9 mouse cellular contexts compared by ENCODE assay signal in the genomic region with DNA sequence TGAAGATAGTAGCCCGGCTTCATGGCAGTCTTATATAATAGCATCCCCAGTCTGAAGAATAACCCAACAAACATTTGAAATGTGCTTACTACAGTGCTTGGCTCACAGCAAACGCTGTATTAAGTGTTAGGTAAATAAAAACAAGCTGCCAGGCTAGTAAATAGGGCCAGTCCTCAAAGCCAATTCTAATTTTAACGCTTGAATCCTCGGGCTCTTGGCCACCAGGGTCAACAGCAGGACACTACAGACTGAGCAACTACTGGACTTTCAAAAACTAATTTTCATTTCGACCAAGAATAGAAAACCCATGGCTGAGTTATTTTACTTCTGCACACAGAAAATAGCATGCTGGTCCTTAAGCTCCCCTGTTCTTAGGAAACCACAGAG. TPM values are rescaled to one million over a fixed set of nuclear protein-coding genes. Genes with fewer than 3 reads are reported as not detected.
DNase-seq lines count a peak whose midpoint lies in the region; ATAC-seq and TF ChIP-seq lines count a peak whose summit lies in the region.
"Had no signal": no experiment of that assay in that cellular context is flagged by ENCODE, and none has a peak within 500 bp of the region (broad histone marks: within the 10 kb centered on the region; RNA-seq: fewer than 3 reads in every experiment).

No protein-coding gene starts in this region.

- 0 out of 2 replicates have a peak overlapping the region, but pooled peaks have one; percentile 9 for H3K4me3 ChIP-seq in lung, embryonic 14.5 days (ENCODE audit: low read depth, low read length)
- no peak overlapping the region for H3K4me3 ChIP-seq in forebrain, embryonic 12.5 days (replicated peaks)
- no peak overlapping the region for H3K4me3 ChIP-seq in limb, embryonic 14.5 days (replicated peaks; ENCODE audit: low read length)
- H3K4me3 ChIP-seq in stomach, embryonic 14.5 days (ENCODE audit: low read depth, low read length), result no peak overlapping the region
- H3K4me3 ChIP-seq: megakaryocyte, embryonic 14.5 days had no signal

- H3K36me3 ChIP-seq in lung, embryonic 14.5 days (ENCODE audit: insufficient read depth), result no peaks in the 10 kb centered on the region
- no peaks in the 10 kb centered on the region for H3K36me3 ChIP-seq in forebrain, embryonic 12.5 days (replicated peaks)
- no peaks in the 10 kb centered on the region for H3K36me3 ChIP-seq in limb, embryonic 14.5 days (ENCODE audit: control insufficient read depth, insufficient read depth, low read length)
- H3K36me3 ChIP-seq in stomach, embryonic 14.5 days (ENCODE audit: control insufficient read depth, insufficient read depth, low read length), result no peaks in the 10 kb centered on the region

- peak overlapping the region; percentile 40 for H3K9ac ChIP-seq in lung, embryonic 14.5 days
- H3K9ac ChIP-seq in forebrain, embryonic 12.5 days, result 0 out of 2 replicates have a peak overlapping the region, but pooled peaks have one; percentile 44
- 0 out of 2 replicates have a peak overlapping the region, but pooled peaks have one; percentile 25 for H3K9ac ChIP-seq in limb, embryonic 14.5 days (ENCODE audit: low read depth, low read length, severe bottlenecking)
- H3K9ac ChIP-seq in stomach, embryonic 14.5 days (replicated peaks; ENCODE audit: low read depth, low read length), result no peak overlapping the region

- peak; percentile 74 for DNase-seq in lung, embryonic 14.5 days
- DNase-seq in lung, postnatal 25 days (ENCODE audit: low spot score), result no peak
- no peak for DNase-seq in limb, embryonic 14.5 days (ENCODE audit: low spot score)
- no peak for DNase-seq in left cerebral cortex, adult 8-10 months (ENCODE audit: low spot score in 2 of 2)
- DNase-seq in urinary bladder, postnatal 10 days (ENCODE audit: low spot score), result no peak
- DNase-seq in ovary, adult 18-20 months (ENCODE audit: low spot score), result no peak

- H3K27ac ChIP-seq in lung, embryonic 14.5 days (ENCODE audit: low read depth), result peak overlapping the region; percentile 83
- H3K27ac ChIP-seq in forebrain, embryonic 12.5 days, result peak overlapping the region; percentile 61
- peak overlapping the region; percentile 67 for H3K27ac ChIP-seq in limb, embryonic 14.5 days (replicated peaks; ENCODE audit: low read depth, low read length)
- no peak overlapping the region for H3K27ac ChIP-seq in stomach, embryonic 14.5 days (ENCODE audit: low read length)

- no peaks in the 10 kb centered on the region for H3K9me3 ChIP-seq in lung, embryonic 14.5 days (ENCODE audit: low read depth, low read length)
- H3K9me3 ChIP-seq in forebrain, embryonic 12.5 days, result no peaks in the 10 kb centered on the region
- H3K9me3 ChIP-seq in limb, embryonic 14.5 days (ENCODE audit: control insufficient read depth, low read length), result no peaks in the 10 kb centered on the region
- H3K9me3 ChIP-seq in stomach, embryonic 14.5 days (ENCODE audit: control insufficient read depth, low read depth, low read length), result no peaks in the 10 kb centered on the region
- H3K9me3 ChIP-seq: megakaryocyte, embryonic 14.5 days had no signal

- peaks cover 38% of the 10 kb centered on the region for H3K4me1 ChIP-seq in lung, embryonic 14.5 days (ENCODE audit: insufficient read depth)
- peaks cover 52% of the 10 kb centered on the region for H3K4me1 ChIP-seq in forebrain, embryonic 12.5 days
- peaks cover 50% of the 10 kb centered on the region for H3K4me1 ChIP-seq in limb, embryonic 14.5 days (ENCODE audit: control insufficient read depth, insufficient read depth, low read length)
- H3K4me1 ChIP-seq in stomach, embryonic 14.5 days (ENCODE audit: control insufficient read depth, insufficient read depth, low read length), result peaks cover 27% of the 10 kb centered on the region

- no peak for ATAC-seq in lung, embryonic 14.5 days (ENCODE audit: insufficient read depth)
- ATAC-seq in forebrain, embryonic 12.5 days (ENCODE audit: low FRiP score), result no peak
- ATAC-seq in limb, embryonic 14.5 days (ENCODE audit: low FRiP score, low read depth), result no peak
- ATAC-seq in stomach, embryonic 14.5 days (ENCODE audit: insufficient number of reproducible peaks, insufficient read depth, low FRiP score, low read depth), result no peak

- peak overlapping the region; percentile 61 for H3K4me2 ChIP-seq in lung, embryonic 14.5 days
- peak overlapping the region; percentile 55 for H3K4me2 ChIP-seq in forebrain, embryonic 12.5 days
- peak overlapping the region; percentile 37 for H3K4me2 ChIP-seq in limb, embryonic 14.5 days (replicated peaks; ENCODE audit: low read depth, low read length, severe bottlenecking)
- H3K4me2 ChIP-seq in stomach, embryonic 14.5 days (replicated peaks; ENCODE audit: low read depth, low read length), result peak overlapping the region; percentile 37; the same call in 1 of the 2 replicates

- no peaks in the 10 kb centered on the region for H3K27me3 ChIP-seq in lung, embryonic 14.5 days (ENCODE audit: insufficient read depth, low read length)
- H3K27me3 ChIP-seq in forebrain, embryonic 12.5 days, result peaks cover 5% of the 10 kb centered on the region; the same call in 1 of the 2 replicates
- no peaks in the 10 kb centered on the region for H3K27me3 ChIP-seq in limb, embryonic 14.5 days (ENCODE audit: control insufficient read depth, insufficient read depth, low read length)
- H3K27me3 ChIP-seq in stomach, embryonic 14.5 days (ENCODE audit: control insufficient read depth, insufficient read depth, low read length), result no peaks in the 10 kb centered on the region

- 14% methylated on average over 5 of the region's 5 CpGs for WGBS in lung, embryonic 14.5 days
- WGBS in forebrain, embryonic 12.5 days, result 24% methylated on average over 5 of the region's 5 CpGs
- 19% methylated on average over 5 of the region's 5 CpGs for WGBS in limb, embryonic 14.5 days
- 31% methylated on average over 5 of the region's 5 CpGs for WGBS in stomach, embryonic 14.5 days

- TF ChIP-seq CTCF in lung, embryonic 14.5 days (IDR thresholded peaks at IDR 0.05; ENCODE audit: low read depth), result no peak

- TF ChIP-seq POLR2A in limb, embryonic 14.5 days (IDR thresholded peaks at IDR 0.05; ENCODE audit: borderline replicate concordance, extremely low read depth, insufficient read depth, insufficient read length), result no peak

RNA-seq across cellular contexts. Expression of a gene that starts 30.4 kb away (rescaled TPM):
- polyA plus RNA-seq in lung, embryonic 14.5 days (2014; fragmentation: Nextera tagmentation; extraction: Ambion mirVana), result 14.1 and 16.0 TPM in 2 replicates
- 18.9 and 22.6 TPM in 2 replicates for polyA plus RNA-seq in forebrain, embryonic 12.5 days (2016; fragmentation: Nextera tagmentation; extraction: Ambion mirVana)
- 18.4 and 23.3 TPM in 2 replicates for polyA plus RNA-seq in limb, embryonic 14.5 days (2012; rRNA removed)
- polyA plus RNA-seq in limb, embryonic 14.5 days (2014; fragmentation: Nextera tagmentation; extraction: Ambion mirVana), result 15.7 TPM in 2 replicates
- 10.1 TPM in 2 replicates for polyA plus RNA-seq in stomach, embryonic 14.5 days (2014; fragmentation: Nextera tagmentation; extraction: Ambion mirVana)
- 1 to 10 TPM; 4.3 to 6.0 (median 5.1) TPM for total RNA-seq in left cerebral cortex, adult 8-10 months (2022)
